Mouse (Mus musculus) brain, embryonic 14.5 days (tissue): ENCODE results near the gene Bcl11b. TPM values are rescaled to one million over a fixed set of nuclear protein-coding genes. Genes with fewer than 3 reads are reported as not detected.

Experiments
- DNase-seq: peaks from one replicate; pipeline ENCODE4 v3.0.0-alpha.2; 2011; ENCODE audit warnings: low read depth
- CTCF ChIP-seq: fragments of 200-500 bp; IDR thresholded peaks from 2 replicates; pipeline ENCODE4 v1.5.1; 2012; ENCODE audit warnings: inconsistent platforms, mild to moderate bottlenecking, moderate library complexity, borderline replicate concordance; ENCODE audit not compliant: insufficient read depth, insufficient read length; ENCODE audit errors: extremely low read depth
- POLR2A ChIP-seq: fragments of 200-500 bp; IDR thresholded peaks from 2 replicates; pipeline ENCODE4 v1.6.1; 2012; ENCODE audit warnings: mild to moderate bottlenecking, inconsistent platforms, borderline replicate concordance; ENCODE audit not compliant: poor library complexity, insufficient read depth, insufficient read length, severe bottlenecking; ENCODE audit errors: extremely low read depth
- polyA plus RNA-seq: library from polyadenylated mRNA; depleted of rRNA; stranded (reverse); fragments of >200 nt; gene quantifications from 2 replicates; pipeline ENCODE4 v1.2.3, GENCODE M21; 2012

Gene Bcl11b
- polyA plus RNA-seq, 1 experiment, result 67.1 TPM

GRCm38 (mm10) chr12:108005816-108006626 is 2.6 kb upstream of the Bcl11b start:
- TF ChIP-seq POLR2A (0 out of 2 replicates have a peak, but pooled peaks have one; percentile 9), CTCF (peak; percentile 70)
- peak; percentile 97 for DNase-seq

DNA sequence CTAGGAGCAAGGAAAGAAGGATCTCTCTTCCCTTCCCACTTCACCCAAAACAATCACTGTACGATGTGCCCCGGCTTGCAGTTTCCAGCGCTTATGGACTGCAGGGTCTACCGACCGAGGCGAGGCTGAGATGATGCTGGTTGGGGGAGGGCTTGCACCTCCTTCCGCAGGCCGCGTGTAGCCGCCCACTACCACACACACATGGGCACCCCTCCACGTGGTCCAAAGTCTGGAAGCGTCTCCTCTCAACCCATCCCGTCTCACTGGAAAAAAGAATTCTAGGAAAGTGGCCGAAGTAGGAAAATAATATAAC is 2.0 kb upstream of the Bcl11b start:
- TF ChIP-seq POLR2A (no peak), CTCF (no peak)
- no peak for DNase-seq

GRCm38 (mm10) chr12:108004701-108005487 is 1.5 kb upstream of the Bcl11b start:
- no peak for DNase-seq
- no peak for TF ChIP-seq POLR2A
- no peak for TF ChIP-seq CTCF

DNA sequence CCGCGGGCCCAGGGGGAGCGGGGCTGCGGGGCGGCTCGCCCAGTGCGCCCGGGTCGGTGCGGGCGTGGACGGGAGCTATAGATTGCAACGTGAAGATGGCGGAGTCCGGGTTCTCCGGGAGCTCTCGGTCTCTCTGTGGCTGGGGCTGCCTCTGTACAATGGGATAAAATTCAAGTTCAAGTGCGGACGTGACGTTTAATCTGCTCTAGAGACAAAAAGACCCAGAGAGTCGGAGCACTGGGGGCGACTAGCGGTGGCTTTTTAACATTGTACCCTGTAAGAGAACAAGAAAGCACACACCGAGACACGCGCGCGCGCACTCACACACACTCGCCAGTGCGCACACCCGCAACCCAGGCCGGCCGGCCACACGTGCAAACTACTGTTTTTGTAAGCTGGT is 526 bp upstream of the Bcl11b start:
- peak; percentile 97 for DNase-seq

GRCm38 (mm10) chr12:108002436-108003189 is 789 bp downstream of the Bcl11b start:
- peak; percentile 45; the same call in 1 of the 2 replicates for TF ChIP-seq POLR2A
- no peak for TF ChIP-seq CTCF
- peak; percentile 78 for DNase-seq

More for the DNA sequence above, 526 bp upstream of the Bcl11b start:
- TF ChIP-seq POLR2A, result peak; percentile 49; the same call in 1 of the 2 replicates
- peak; percentile 68; the same call in 1 of the 2 replicates for TF ChIP-seq CTCF

DNA sequence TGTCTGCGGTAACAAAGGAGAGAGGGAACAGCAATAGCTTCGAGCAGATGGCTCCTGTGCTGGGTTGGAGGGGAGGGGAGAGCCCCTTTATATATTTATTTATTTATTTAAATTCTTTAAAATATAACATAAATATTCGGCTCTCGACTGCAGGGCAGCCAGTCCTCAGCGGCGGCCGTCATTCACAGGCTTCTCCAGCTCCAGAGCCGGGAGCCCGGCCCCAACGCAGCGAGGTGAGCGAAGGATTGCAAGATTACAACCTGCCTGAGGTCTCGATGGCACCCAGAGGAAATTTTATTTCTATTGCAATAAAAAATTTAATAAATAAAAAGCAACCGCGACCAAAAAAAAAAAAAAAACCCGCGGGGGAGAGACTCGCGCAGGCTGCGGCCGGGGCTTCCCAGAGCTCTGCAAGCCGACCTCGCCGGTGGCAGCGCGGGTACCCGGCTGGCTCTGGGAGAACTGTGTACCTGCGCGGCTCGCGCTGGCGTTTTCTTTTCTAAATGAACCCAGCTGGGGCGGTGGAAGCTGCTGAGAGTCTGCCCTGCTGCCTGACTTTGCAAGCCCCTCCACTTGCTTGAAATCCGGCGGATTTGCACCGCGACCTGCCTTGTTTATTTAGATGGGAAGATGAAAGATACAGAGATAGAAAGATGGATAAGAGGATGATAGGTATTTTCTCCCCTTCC is 1.6 kb downstream of the Bcl11b start:
- TF ChIP-seq CTCF (no peak), POLR2A (no peak)
- peak; percentile 74 for DNase-seq

DNA sequence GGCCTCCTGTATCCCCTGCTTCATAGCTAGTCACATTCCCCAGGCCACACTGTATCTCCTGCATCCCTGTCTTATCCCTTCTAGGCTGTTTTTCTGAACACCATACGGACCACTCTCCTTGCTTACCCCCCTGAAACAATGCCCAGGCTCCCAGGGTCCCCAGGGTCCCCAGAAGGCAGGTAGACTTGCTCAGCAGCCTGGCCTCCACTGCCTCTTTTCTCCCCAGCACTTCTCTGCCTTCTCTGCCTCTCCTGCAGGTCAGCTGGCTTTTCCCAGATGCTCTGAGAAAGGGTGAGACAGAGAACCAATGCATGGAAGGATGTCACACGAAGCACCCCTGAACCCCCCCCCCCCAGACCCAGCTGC is 2.7 kb downstream of the Bcl11b start:
- DNase-seq, result no peak
- TF ChIP-seq CTCF, result no peak
- TF ChIP-seq POLR2A, result no peak

DNA sequence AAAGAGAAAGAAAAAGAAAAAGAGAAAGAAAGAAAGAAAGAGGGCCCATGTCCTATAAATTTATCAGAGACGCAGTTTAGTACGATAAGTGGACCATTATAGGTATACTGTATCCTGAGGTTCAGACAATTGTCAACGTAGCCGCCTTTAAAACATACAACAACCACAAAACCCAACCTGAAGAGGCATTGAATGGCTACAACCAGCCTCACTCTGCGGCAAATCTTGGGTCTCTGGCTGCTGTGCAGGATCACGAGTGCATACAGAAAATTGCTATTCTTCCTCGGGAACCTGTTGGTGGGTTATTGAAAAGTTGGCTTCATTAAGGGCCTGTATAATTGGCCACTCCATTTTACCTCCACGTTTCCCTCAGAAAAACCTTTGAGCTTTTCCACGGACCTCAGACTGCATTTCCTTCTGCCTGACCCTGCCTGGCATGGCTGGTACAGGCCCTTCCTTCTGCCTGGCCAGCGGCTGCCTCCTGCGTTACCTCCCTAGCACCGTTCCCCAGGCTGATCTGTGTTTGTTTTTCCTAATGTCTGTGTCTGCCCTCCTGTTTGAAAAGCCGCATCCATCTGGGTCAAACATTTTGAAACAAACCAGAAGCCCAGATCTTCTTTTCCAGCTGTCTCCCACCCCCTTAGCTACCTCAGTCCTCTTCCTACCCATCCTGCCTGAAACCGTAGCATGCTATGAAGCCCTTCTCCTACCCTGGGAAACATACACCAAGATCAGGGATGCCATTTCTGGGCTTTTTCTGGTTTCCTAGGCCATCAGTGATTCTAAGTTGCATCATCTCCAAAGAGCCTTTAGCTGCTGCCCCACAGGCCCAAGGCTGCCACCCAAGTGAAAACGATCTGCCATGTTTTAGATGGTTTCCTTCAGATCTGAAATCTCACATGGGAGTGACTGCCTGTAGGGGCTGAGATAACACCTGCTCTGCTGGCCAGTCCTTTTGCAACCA is 3.4 kb downstream of the Bcl11b start:
- DNase-seq, result no peak
- no peak for TF ChIP-seq POLR2A
- TF ChIP-seq CTCF, result no peak

DNA sequence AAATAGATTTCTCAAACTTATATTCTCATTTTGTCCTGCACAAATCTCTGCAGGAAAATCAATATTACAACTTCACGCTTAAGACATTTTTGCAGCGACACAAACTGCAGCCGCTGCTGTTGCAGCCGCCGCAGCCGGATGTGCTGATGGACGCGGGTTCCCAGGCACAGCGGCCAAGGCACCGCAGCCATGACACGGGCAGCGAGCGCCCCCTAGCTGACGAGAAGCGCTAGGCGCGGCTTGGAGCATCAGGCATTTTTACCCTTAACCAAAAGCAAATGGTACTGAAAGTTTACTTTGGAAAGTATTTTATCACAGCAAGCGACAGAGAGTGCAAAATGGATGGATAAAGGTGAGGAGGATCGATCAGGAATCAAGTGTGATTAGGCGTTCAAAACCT is 4.7 kb downstream of the Bcl11b start:
- DNase-seq, result peak; percentile 94
- TF ChIP-seq CTCF (peak; percentile 100), POLR2A (no peak)

- TF ChIP-seq POLR2A (no peak), CTCF (no peak)
- no peak for DNase-seq
Measured at GRCm38 (mm10) chr12:107997901-107998300, 5.5 kb downstream of the Bcl11b start.
